Mouse (Mus musculus): ENCODE measurements around the gene Fggy. TPM values are rescaled to one million over a fixed set of nuclear protein-coding genes. Genes with fewer than 3 reads are reported as not detected.

Gene Fggy
- 1 to 10 TPM; 5.0 to 6.4 TPM for total RNA-seq (2023)

GRCm38 (mm10) chr4:95557333-95557956 lies at the start of gene Fggy:
Gene Fggy (plus strand): TSS chr4:95557507.

DNA sequence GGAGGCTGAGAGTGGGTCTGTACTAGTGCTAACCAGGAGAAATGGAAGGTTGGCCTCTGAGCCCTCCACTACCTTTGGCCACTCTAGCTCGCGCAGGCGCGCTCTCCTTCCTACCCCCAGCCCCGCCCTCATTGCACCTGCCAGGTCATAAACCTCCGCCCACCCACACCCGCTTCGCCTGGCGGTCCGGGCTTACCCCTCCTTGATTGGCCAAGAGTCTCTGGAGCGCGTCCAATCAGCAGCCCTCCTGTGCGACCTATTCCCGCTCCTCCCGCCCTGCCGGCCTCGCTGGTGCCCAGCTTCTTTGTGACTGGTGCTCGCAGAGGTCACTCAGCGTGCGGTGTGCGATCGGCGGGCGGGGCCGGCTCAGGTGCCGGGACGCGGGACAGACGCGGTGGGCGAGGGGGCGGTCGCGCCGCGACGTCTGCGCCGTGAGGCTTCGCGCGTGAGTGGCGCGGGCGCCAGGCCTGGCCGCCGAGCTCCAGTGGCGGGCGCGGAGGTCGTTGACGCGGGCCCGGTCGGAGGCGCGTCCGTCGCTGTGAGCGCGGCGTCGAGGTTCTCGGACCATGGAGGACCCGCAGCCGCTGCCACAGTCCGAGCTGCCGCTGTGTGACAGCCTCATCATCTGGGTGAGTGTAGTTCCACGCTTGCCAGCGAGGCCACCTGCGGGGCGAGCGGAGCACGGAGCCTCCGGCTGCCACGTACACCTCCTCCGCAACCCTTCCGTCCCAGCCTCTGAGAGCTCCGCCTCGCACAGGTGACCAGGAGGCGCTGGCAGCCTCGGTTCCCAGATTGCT lies 409.8 kb downstream of the Fggy start, which contains the start of gene Hook1:
TSS of gene Hook1 (plus strand) at position 313 of the 797 bp plus-strand sequence.

Data from monocyte, adult 59 days (primary cell).